Mouse (Mus musculus) lung, adult 2 months (tissue): ENCODE data around the gene BC055324.

ENCODE experiments used
- CTCF ChIP-seq: fragments of 200-500 bp; IDR thresholded peaks from 2 replicates; pipeline ENCODE4 v1.5.1; 2011; ENCODE audit warnings: mild to moderate bottlenecking, low read length, control low read depth; ENCODE audit not compliant: insufficient read depth
- POLR2A ChIP-seq: fragments of 200-500 bp; IDR thresholded peaks from 2 replicates; pipeline ENCODE4 v1.6.1; 2011; ENCODE audit warnings: low read depth, mild to moderate bottlenecking, control low read depth, low read length, borderline replicate concordance; ENCODE audit errors: extremely low read depth

GRCm38 (mm10) chr1:163942056-163942455 lies 52.5 kb downstream of the BC055324 start:
- TF ChIP-seq POLR2A (no peak), CTCF (no peak)
